Mouse (Mus musculus): ENCODE measurements at regions not wholly inside any gene's neighbourhood (a gene's known extent, or its start where the extent isn't known, plus 50 kb on each side); places are given as distances from the start of the nearest gene placed in this dataset.
"Not testable (repeated sequence)": the region's sequence is repeated elsewhere in the genome, so short reads cannot be mapped to it uniquely, and the experiment has no call there.

- no peak for DNase-seq
Measured at GRCm38 (mm10) chr7:88680849-88681248, 250.8 kb downstream of the Rab38 start.

GRCm38 (mm10) chr7:88721031-88721430, 291.0 kb downstream of the Rab38 start:
- DNase-seq, result not testable (repeated sequence)

GRCm38 (mm10) chr7:88734506-88734905, 304.4 kb downstream of the Rab38 start:
- no peak for DNase-seq

- DNase-seq, result no peak
Measured at GRCm38 (mm10) chr7:88735768-88736167, 305.7 kb downstream of the Rab38 start.

GRCm38 (mm10) chr7:88777371-88777770, 347.3 kb downstream of the Rab38 start:
- no peak for DNase-seq

- peak; percentile 7 for DNase-seq
Measured at GRCm38 (mm10) chr7:88782906-88783305, 352.8 kb downstream of the Rab38 start.

GRCm38 (mm10) chr7:88808175-88808574, 378.1 kb downstream of the Rab38 start:
- DNase-seq, result no peak

- no peak for DNase-seq
Measured at GRCm38 (mm10) chr7:88810170-88810569, 380.1 kb downstream of the Rab38 start.

DNA sequence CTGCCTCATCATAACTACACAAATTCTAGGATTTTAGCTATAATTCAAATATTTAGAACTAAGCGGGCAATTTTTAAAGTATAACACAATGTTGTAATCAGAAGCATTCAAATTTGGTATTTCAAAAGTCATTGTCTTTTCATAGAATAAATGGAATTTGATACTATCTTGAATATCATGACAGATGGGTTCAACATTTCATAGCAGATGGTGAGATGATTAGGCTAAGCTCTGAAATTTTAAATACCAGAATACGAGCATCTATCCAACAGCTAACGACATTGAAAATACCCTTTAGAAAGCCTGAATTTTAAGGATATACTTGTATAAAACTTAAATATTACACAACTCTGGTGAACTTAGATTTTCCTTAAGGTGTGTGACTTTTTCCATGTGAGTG, 390.1 kb downstream of the Rab38 start:
- no peak for DNase-seq

DNA sequence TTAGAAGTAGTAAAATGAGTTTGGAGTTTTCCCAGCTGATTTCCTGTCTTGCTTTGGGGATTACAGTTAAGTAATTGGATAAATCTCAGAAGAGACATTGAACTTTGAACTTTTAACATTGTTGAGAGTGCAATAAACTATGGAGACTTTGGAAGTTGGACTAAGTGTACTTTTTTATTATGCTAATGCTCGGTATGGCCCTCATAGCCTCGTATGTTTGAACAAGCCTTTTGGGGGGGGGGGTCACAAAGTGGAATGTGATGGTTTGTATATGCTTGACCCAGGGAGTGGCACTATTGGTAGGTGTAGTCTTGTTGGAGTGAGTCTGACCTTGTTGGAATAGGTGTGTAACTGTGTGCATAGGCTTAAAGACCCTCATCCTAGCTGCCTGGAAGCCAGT, 396.4 kb downstream of the Rab38 start:
- no peak for DNase-seq

GRCm38 (mm10) chr7:88847946-88848524, 418.0 kb downstream of the Rab38 start:
- no peak for DNase-seq

Measured in cerebellum, adult 9-11 months (tissue).